Mouse (Mus musculus) cerebellum, adult 11 months (tissue): Measurements from ENCODE around the gene Tsc22d4.
"Not testable (repeated sequence)": the region's sequence is repeated elsewhere in the genome, so short reads cannot be mapped to it uniquely, and the experiment has no call there.

Source experiments
- DNase-seq: peaks from one replicate; pipeline ENCODE4 v3.0.0; 2022

Tsc22d4 gene

GRCm38 (mm10) chr5:137742048-137742447 is 3.5 kb upstream of the Tsc22d4 start:
- DNase-seq, result no peak

GRCm38 (mm10) chr5:137742836-137743235 is 2.7 kb upstream of the Tsc22d4 start:
- DNase-seq, result no peak

GRCm38 (mm10) chr5:137744197-137744596 is 1.3 kb upstream of the Tsc22d4 start:
- DNase-seq, result no peak

- no peak for DNase-seq
These were observed 836 bp downstream of the Tsc22d4 start for GRCm38 (mm10) chr5:137746282-137746850.

- DNase-seq, result no peak
These were observed 1.4 kb downstream of the Tsc22d4 start for GRCm38 (mm10) chr5:137746851-137747325.

GRCm38 (mm10) chr5:137747326-137747961 is 1.9 kb downstream of the Tsc22d4 start:
- peak; percentile 66 for DNase-seq

GRCm38 (mm10) chr5:137748130-137748770 is 2.7 kb downstream of the Tsc22d4 start:
- no peak for DNase-seq

GRCm38 (mm10) chr5:137749196-137749836 is 3.8 kb downstream of the Tsc22d4 start:
- DNase-seq, result no peak

GRCm38 (mm10) chr5:137750212-137750611 is 4.7 kb downstream of the Tsc22d4 start:
- DNase-seq, result not testable (repeated sequence)

GRCm38 (mm10) chr5:137751221-137751887 is 5.8 kb downstream of the Tsc22d4 start:
- no peak for DNase-seq

- DNase-seq, result no peak
These were observed 6.5 kb downstream of the Tsc22d4 start for GRCm38 (mm10) chr5:137751988-137752387.

- no peak for DNase-seq
These were observed 7.7 kb downstream of the Tsc22d4 start for GRCm38 (mm10) chr5:137753111-137753832.

GRCm38 (mm10) chr5:137755425-137755824 is 9.9 kb downstream of the Tsc22d4 start:
- no peak for DNase-seq

GRCm38 (mm10) chr5:137756106-137756505 is 10.6 kb downstream of the Tsc22d4 start:
- DNase-seq, result no peak

- DNase-seq, result peak; percentile 85
These were observed 11.5 kb downstream of the Tsc22d4 start for GRCm38 (mm10) chr5:137756882-137757661.

- DNase-seq, result peak; percentile 64
These were observed 12.4 kb downstream of the Tsc22d4 start for GRCm38 (mm10) chr5:137757887-137758286.

- no peak for DNase-seq
These were observed 13.5 kb downstream of the Tsc22d4 start for GRCm38 (mm10) chr5:137758921-137759534.

- DNase-seq, result peak; percentile 89
These were observed 14.5 kb downstream of the Tsc22d4 start for GRCm38 (mm10) chr5:137759971-137760412.

GRCm38 (mm10) chr5:137764609-137765340 is 19.2 kb downstream of the Tsc22d4 start:
- no peak for DNase-seq

- DNase-seq, result no peak
These were observed 20.7 kb downstream of the Tsc22d4 start for GRCm38 (mm10) chr5:137766270-137766669.
